Mouse (Mus musculus): ENCODE results near the gene Ankrd9. TPM values are rescaled to one million over a fixed set of nuclear protein-coding genes. Genes with fewer than 3 reads are reported as not detected.
A peak's percentile ranks its signal among the peaks of the same experiment; 100 is the strongest.

Ankrd9 gene
- 9.6 and 12.1 TPM in 2 replicates for polyA plus RNA-seq (2014; fragmentation: Nextera tagmentation; extraction: Ambion mirVana)

- H3K4me2 ChIP-seq (ENCODE audit: low read depth), result peak within 1 kb of the TSS; percentile 95
- under 1% methylated on average over 88 of the region's 90 CpGs for WGBS
- peaks cover 3% of the 10 kb centered on the region; the same call in 1 of the 2 replicates for H3K4me1 ChIP-seq (ENCODE audit: control insufficient read depth, insufficient read depth, low read length)
- peak; percentile 98 for ATAC-seq (ENCODE audit: insufficient read depth, low FRiP score, low TSS enrichment)
- no peaks in the 10 kb centered on the region for H3K9me3 ChIP-seq (ENCODE audit: control insufficient read depth, low read length)
- peak within 1 kb of the TSS; percentile 70 for H3K27ac ChIP-seq (ENCODE audit: low read depth, low read length)
- peak within 1 kb of the TSS; percentile 86 for H3K4me3 ChIP-seq (ENCODE audit: low read depth, low read length)
- peak within 1 kb of the TSS; percentile 86 for H3K9ac ChIP-seq (ENCODE audit: low read length)
- peak; percentile 96 for DNase-seq (ENCODE audit: low spot score)
- H3K27me3 ChIP-seq (ENCODE audit: control insufficient read depth, insufficient read depth, low read length), result no peaks in the 10 kb centered on the region
- peaks cover 2% of the 10 kb centered on the region for H3K36me3 ChIP-seq (ENCODE audit: control insufficient read depth, insufficient read depth, low read length)
Observed at GRCm38 (mm10) chr12:110978607-110979406, at the start of gene Ankrd9. Gene Ankrd9, minus strand, starts transcription at chr12:110979040.

DNA sequence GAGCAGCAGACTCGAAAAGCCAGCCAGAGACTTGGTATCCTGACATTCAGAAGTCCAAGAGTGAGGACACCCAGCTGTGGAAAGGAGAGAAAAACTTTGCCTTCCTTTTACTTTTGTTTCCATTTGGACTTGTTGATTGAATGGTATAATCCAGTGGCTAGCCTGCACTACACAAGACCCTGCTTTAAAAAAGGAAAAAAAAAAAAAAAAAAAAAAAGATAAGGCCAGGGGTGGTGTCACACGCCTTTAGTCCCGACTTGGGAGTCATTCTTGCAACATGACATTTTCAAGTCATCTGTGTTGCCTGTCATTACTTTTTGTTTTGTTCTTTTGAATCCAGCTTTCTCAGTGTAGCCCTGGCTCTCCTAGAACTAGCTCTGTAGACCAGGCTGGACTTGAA is 42.7 kb upstream of the Ankrd9 start:
- DNase-seq (ENCODE audit: low spot score) (no peak), ATAC-seq (ENCODE audit: insufficient read depth, low FRiP score, low TSS enrichment) (no peak)
- 64% methylated on average over 3 of the region's 3 CpGs for WGBS
- H3K9me3 ChIP-seq (ENCODE audit: control insufficient read depth, low read length), result no peaks in the 10 kb centered on the region
- no peak overlapping the region for H3K9ac ChIP-seq (ENCODE audit: low read length)
- H3K36me3 ChIP-seq (ENCODE audit: control insufficient read depth, insufficient read depth, low read length), result no peaks in the 10 kb centered on the region
- no peaks in the 10 kb centered on the region for H3K27me3 ChIP-seq (ENCODE audit: control insufficient read depth, insufficient read depth, low read length)
- no peak overlapping the region for H3K4me3 ChIP-seq (ENCODE audit: low read depth, low read length)
- H3K27ac ChIP-seq (ENCODE audit: low read depth, low read length), result no peak overlapping the region
- no peak overlapping the region for H3K4me2 ChIP-seq (ENCODE audit: low read depth)
- no peaks in the 10 kb centered on the region for H3K4me1 ChIP-seq (ENCODE audit: control insufficient read depth, insufficient read depth, low read length)

DNA sequence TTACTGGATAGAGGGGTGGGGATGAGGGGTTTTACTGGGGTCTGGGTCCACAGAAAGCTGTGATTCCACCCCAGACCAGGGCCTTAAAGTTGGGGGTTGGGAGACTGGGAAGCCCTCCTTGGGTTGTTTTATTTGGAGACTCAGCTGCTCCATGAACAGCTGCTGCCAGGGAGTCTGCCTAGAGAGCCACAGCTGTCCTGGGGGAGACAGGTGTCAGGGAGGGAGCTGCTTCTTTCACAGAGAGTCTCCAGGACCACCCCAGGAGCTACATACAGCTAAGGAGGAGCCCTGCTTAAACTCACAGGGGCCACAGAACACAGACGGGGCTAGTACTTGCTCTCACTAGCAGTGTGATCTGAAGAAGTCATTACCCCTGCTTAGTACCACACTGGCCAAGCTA is 42.3 kb upstream of the Ankrd9 start:
- no peak for DNase-seq (ENCODE audit: low spot score)
- no peak overlapping the region for H3K4me3 ChIP-seq (ENCODE audit: low read depth, low read length)
- H3K4me2 ChIP-seq (ENCODE audit: low read depth), result no peak overlapping the region
- no peaks in the 10 kb centered on the region for H3K27me3 ChIP-seq (ENCODE audit: control insufficient read depth, insufficient read depth, low read length)
- H3K36me3 ChIP-seq (ENCODE audit: control insufficient read depth, insufficient read depth, low read length), result no peaks in the 10 kb centered on the region
- ATAC-seq (ENCODE audit: insufficient read depth, low FRiP score, low TSS enrichment), result no peak
- WGBS, result 26% methylated on average over 1 of the region's 1 CpGs
- H3K4me1 ChIP-seq (ENCODE audit: control insufficient read depth, insufficient read depth, low read length), result no peaks in the 10 kb centered on the region
- no peak overlapping the region for H3K27ac ChIP-seq (ENCODE audit: low read depth, low read length)
- no peak overlapping the region for H3K9ac ChIP-seq (ENCODE audit: low read length)
- H3K9me3 ChIP-seq (ENCODE audit: control insufficient read depth, low read length), result no peaks in the 10 kb centered on the region

GRCm38 (mm10) chr12:111019086-111019485 is 40.2 kb upstream of the Ankrd9 start:
- Histone ChIP-seq H3K9ac (ENCODE audit: low read length) (no peak overlapping the region), H3K4me3 (ENCODE audit: low read depth, low read length) (no peak overlapping the region), H3K9me3 (ENCODE audit: control insufficient read depth, low read length) (no peaks in the 10 kb centered on the region), H3K27me3 (ENCODE audit: control insufficient read depth, insufficient read depth, low read length) (no peaks in the 10 kb centered on the region), H3K36me3 (ENCODE audit: control insufficient read depth, insufficient read depth, low read length) (no peaks in the 10 kb centered on the region), H3K27ac (ENCODE audit: low read depth, low read length) (no peak overlapping the region), H3K4me2 (ENCODE audit: low read depth) (no peak overlapping the region), H3K4me1 (ENCODE audit: control insufficient read depth, insufficient read depth, low read length) (no peaks in the 10 kb centered on the region)
- no peak for DNase-seq (ENCODE audit: low spot score)
- no peak for ATAC-seq (ENCODE audit: insufficient read depth, low FRiP score, low TSS enrichment)
- WGBS, result 94% methylated on average over 2 of the region's 2 CpGs

- 93% methylated on average over 11 of the region's 11 CpGs for WGBS
- Histone ChIP-seq H3K27me3 (ENCODE audit: control insufficient read depth, insufficient read depth, low read length) (no peaks in the 10 kb centered on the region), H3K4me2 (ENCODE audit: low read depth) (no peak overlapping the region), H3K36me3 (ENCODE audit: control insufficient read depth, insufficient read depth, low read length) (no peaks in the 10 kb centered on the region), H3K9ac (ENCODE audit: low read length) (no peak overlapping the region), H3K27ac (ENCODE audit: low read depth, low read length) (no peak overlapping the region), H3K4me3 (ENCODE audit: low read depth, low read length) (no peak overlapping the region), H3K9me3 (ENCODE audit: control insufficient read depth, low read length) (no peaks in the 10 kb centered on the region), H3K4me1 (ENCODE audit: control insufficient read depth, insufficient read depth, low read length) (no peaks in the 10 kb centered on the region)
- no peak for ATAC-seq (ENCODE audit: insufficient read depth, low FRiP score, low TSS enrichment)
- DNase-seq (ENCODE audit: low spot score), result no peak
Observed at GRCm38 (mm10) chr12:111018068-111018467, 39.2 kb upstream of the Ankrd9 start.

- Histone ChIP-seq H3K36me3 (ENCODE audit: control insufficient read depth, insufficient read depth, low read length) (no peaks in the 10 kb centered on the region), H3K27me3 (ENCODE audit: control insufficient read depth, insufficient read depth, low read length) (no peaks in the 10 kb centered on the region), H3K4me1 (ENCODE audit: control insufficient read depth, insufficient read depth, low read length) (no peaks in the 10 kb centered on the region), H3K9me3 (ENCODE audit: control insufficient read depth, low read length) (no peaks in the 10 kb centered on the region), H3K4me2 (ENCODE audit: low read depth) (no peak overlapping the region), H3K27ac (ENCODE audit: low read depth, low read length) (no peak overlapping the region), H3K9ac (ENCODE audit: low read length) (no peak overlapping the region), H3K4me3 (ENCODE audit: low read depth, low read length) (no peak overlapping the region)
- ATAC-seq (ENCODE audit: insufficient read depth, low FRiP score, low TSS enrichment) (no peak), DNase-seq (ENCODE audit: low spot score) (no peak)
- 88% methylated on average over 3 of the region's 3 CpGs for WGBS
Observed at GRCm38 (mm10) chr12:111016807-111017206, 38.0 kb upstream of the Ankrd9 start.

DNA sequence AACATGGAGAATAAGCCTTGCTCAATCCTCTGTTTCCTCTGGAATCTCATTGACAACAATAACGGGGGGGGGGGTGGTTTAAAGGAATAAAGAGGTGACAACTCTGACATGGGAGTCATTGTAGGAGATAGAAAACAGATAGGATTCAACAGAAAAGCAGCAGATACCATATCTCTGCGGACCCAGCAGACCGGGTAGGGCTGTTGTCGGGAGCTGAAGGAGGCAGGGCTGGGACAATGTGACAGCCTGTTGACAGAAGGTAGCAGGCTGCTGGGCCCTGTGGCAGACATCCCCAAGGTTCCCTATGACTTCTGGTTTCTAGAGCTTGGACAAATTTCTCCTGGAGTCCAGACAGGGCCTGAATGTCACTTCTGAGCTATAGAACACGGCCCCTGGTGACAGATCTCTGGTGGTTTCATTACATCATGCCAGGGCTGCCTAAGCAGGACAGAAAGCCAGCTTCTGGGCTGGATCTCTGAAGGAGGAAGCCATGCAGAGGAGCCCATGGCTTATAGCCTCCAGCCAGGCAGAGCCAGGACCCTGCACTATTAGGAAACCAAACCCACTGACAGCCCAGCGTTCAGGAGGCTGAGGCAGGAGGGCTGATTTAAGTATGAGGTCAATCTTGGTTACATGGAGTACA is 30.9 kb upstream of the Ankrd9 start:
- H3K27me3 ChIP-seq (ENCODE audit: control insufficient read depth, insufficient read depth, low read length), result no peaks in the 10 kb centered on the region
- no peaks in the 10 kb centered on the region for H3K36me3 ChIP-seq (ENCODE audit: control insufficient read depth, insufficient read depth, low read length)
- DNase-seq (ENCODE audit: low spot score), result no peak
- H3K4me3 ChIP-seq (ENCODE audit: low read depth, low read length), result no peak overlapping the region
- WGBS, result 84% methylated on average over 6 of the region's 6 CpGs
- no peak overlapping the region for H3K27ac ChIP-seq (ENCODE audit: low read depth, low read length)
- no peak overlapping the region for H3K4me2 ChIP-seq (ENCODE audit: low read depth)
- ATAC-seq (ENCODE audit: insufficient read depth, low FRiP score, low TSS enrichment), result no peak
- no peaks in the 10 kb centered on the region for H3K9me3 ChIP-seq (ENCODE audit: control insufficient read depth, low read length)
- no peak overlapping the region for H3K9ac ChIP-seq (ENCODE audit: low read length)
- no peaks in the 10 kb centered on the region for H3K4me1 ChIP-seq (ENCODE audit: control insufficient read depth, insufficient read depth, low read length)

DNA sequence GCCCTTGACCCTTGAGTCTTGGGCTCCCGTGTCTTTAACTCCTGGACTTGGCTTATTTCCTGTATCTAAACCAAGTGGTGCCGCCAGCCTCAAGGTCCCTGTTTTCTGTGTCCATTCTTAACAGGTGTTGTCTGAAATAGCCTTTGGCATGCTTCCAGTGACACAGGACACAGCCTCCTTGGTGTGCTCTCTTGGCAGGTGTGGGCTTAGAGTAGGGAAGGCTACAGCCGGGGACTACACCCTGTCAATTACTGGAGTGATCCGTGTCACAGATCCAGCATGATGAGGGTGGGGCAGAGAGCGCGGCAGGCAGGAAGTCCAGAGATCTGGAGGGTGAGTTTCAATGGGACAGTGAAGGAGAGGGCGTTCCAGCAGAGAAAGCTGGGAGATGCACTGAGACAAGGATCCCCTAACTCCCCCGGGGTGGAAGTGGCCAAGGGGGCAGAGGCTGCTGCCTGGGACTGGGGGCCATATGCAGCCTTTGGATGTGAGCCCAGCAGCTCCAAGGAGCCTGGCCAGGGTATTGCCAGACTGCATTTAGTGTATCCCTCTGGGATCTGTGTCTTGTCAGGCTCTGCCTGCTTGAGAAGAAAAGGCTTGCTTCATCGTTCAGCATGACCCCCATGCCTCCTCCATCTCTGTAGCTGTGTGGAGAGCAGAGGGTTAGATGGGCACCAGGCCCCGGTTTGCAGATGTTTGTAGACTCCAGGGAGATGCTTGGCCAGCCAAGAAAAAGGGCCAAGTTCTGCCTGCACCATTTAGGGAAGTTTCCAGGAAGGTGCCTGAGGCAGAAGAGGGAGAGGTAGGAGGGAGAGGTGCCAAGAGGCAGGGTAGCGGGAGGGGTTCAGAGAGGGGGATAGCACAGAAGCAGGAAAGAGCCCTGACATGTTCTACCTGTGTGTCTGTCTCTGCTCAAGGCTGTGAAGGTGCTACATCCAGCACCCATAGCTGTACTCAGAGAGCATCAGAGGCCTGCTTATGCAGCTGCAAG is 30.0 kb upstream of the Ankrd9 start:
- Histone ChIP-seq H3K27ac (ENCODE audit: low read depth, low read length) (no peak overlapping the region), H3K4me3 (ENCODE audit: low read depth, low read length) (no peak overlapping the region), H3K4me2 (ENCODE audit: low read depth) (no peak overlapping the region), H3K4me1 (ENCODE audit: control insufficient read depth, insufficient read depth, low read length) (no peaks in the 10 kb centered on the region), H3K36me3 (ENCODE audit: control insufficient read depth, insufficient read depth, low read length) (no peaks in the 10 kb centered on the region), H3K9ac (ENCODE audit: low read length) (no peak overlapping the region), H3K9me3 (ENCODE audit: control insufficient read depth, low read length) (no peaks in the 10 kb centered on the region), H3K27me3 (ENCODE audit: control insufficient read depth, insufficient read depth, low read length) (no peaks in the 10 kb centered on the region)
- WGBS, result 75% methylated on average over 11 of the region's 11 CpGs
- ATAC-seq (ENCODE audit: insufficient read depth, low FRiP score, low TSS enrichment) (no peak), DNase-seq (ENCODE audit: low spot score) (no peak)
